Mouse (Mus musculus) adrenal gland, postnatal 14 days (tissue): ENCODE data around the gene Phlpp1. TPM values are rescaled to one million over a fixed set of nuclear protein-coding genes. Genes with fewer than 3 reads are reported as not detected.
A peak's percentile ranks its signal among the peaks of the same experiment; 100 is the strongest.

Source experiments
- DNase-seq: peaks from one replicate; pipeline ENCODE4 v3.0.0; 2021; ENCODE audit warnings: mixed read lengths
- long read RNA-seq, 2 experiments: library from polyadenylated mRNA; stranded (forward); transcript quantifications; one replicate each; pipeline ENCODE4 v2.0.0; 2021
- total RNA-seq: library from RNA; stranded (reverse); gene quantifications from 2 replicates; pipeline ENCODE4 v1.2.3, GENCODE M21; 2021

The Phlpp1 gene
- total RNA-seq: 19.3 and 19.4 TPM in 2 replicates
- long read RNA-seq, experiment 1, full-length matches to known transcripts: 2 of 2 reads
- long read RNA-seq, experiment 1, partial matches to known transcripts: 0 of 2 reads
- long read RNA-seq, experiment 1, other reads (novel, unspliced or antisense): 0 of 2 reads
- long read RNA-seq, experiment 2, full-length matches to known transcripts: 3 of 3 reads
- long read RNA-seq, experiment 2, partial matches to known transcripts: 0 of 3 reads
- long read RNA-seq, experiment 2, other reads (novel, unspliced or antisense): 0 of 3 reads

- DNase-seq: peak; percentile 100
Observed at GRCm38 (mm10) chr1:106171241-106172220, at the start of gene Phlpp1. Phlpp1 (plus strand) TSS chr1:106171752.

DNA sequence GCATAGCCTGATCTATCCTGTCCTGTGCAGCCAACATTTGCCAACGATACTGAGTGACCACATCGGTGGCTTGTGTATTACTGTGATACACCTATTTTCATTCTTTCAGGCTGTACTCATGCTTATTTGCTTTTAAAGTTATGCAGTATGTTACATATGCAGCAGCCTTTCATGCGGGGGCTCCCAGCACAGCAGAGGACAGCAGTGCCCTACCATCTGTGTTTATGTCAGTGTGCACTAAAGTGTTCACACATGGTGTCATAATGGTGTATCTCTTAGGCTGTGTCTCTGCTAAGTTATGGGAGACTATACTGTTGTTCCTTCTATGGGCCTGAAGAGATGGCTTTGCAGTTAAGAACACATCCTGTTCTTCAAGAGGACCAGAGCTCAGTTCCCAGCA lies 45.0 kb upstream of the Phlpp1 start:
- DNase-seq: no peak

- DNase-seq: no peak
Observed at GRCm38 (mm10) chr1:106131697-106132349, 39.7 kb upstream of the Phlpp1 start.

- no peak for DNase-seq
Observed at GRCm38 (mm10) chr1:106132350-106132700, 39.2 kb upstream of the Phlpp1 start.

DNA sequence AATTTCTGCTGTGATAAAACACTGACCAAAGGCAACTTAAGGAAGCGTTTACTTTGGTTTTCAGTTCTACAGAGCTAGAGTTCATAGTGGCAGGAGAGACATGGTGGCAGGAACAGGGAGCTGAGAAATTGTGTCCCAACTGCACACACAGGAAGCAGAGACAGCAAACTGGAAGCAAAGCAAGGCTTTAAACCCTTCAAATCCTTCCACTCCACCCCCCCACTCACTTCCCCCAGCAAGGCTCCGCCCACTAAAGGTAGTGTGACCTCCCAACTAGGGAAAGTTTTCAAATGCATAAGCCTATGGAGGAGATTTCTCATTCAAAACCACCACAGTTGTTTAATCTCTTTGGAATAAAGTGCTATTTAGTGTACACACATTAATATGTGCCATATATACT lies 32.9 kb upstream of the Phlpp1 start:
- DNase-seq: no peak

- no peak for DNase-seq
Observed at GRCm38 (mm10) chr1:106139137-106139536, 32.4 kb upstream of the Phlpp1 start.

- DNase-seq: no peak
Observed at GRCm38 (mm10) chr1:106142010-106142409, 29.5 kb upstream of the Phlpp1 start.

- DNase-seq: no peak
Observed at GRCm38 (mm10) chr1:106144534-106144933, 27.0 kb upstream of the Phlpp1 start.

GRCm38 (mm10) chr1:106145055-106145454 lies 26.5 kb upstream of the Phlpp1 start:
- DNase-seq: no peak

GRCm38 (mm10) chr1:106145565-106146190 lies 25.9 kb upstream of the Phlpp1 start:
- no peak for DNase-seq

DNA sequence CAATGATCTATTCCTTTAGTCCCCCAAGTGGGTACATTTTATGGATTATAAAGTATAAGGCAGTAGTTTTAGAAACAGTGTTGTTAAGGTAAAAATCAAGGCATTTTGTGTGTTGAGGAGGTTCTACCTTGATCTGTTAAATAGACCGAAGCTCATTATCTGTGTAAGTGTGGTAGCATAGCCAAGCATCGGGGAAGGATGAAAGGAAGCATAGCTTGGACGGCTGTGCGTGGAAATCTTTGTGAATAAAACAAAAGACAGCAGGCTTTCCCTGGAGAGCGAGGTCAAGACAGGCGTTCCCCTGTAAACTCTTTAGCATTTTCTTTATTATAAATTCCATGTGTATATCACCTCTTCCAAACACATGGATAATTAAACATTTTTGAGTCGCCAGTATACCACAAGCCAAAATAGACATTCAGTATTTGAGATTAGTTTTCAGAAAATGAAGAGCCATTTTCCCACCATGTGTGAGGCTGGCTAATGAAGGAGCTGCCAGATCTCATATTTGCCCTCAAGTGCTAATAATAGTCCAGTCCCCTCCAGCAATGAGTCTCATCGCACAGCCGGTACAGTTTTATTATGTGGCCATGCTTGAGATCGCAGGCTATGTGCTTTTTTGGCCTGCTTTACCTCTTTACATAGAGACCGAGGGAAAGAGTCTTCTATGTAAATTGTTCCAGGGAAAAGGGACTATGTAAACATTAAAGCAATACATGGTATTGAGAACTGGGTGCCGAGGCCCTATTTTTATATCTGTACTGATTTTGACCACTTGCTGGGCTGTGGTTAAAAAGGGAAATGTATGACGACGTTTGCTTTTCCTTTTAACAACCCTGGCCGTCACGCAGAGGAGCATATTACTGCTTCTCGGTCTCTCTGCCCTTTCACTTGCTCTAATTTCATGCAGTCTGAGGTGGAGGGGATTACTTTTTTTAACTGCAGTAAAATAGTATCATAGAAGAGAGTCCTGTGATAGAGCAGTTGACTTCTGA lies 22.9 kb upstream of the Phlpp1 start:
- no peak for DNase-seq

DNA sequence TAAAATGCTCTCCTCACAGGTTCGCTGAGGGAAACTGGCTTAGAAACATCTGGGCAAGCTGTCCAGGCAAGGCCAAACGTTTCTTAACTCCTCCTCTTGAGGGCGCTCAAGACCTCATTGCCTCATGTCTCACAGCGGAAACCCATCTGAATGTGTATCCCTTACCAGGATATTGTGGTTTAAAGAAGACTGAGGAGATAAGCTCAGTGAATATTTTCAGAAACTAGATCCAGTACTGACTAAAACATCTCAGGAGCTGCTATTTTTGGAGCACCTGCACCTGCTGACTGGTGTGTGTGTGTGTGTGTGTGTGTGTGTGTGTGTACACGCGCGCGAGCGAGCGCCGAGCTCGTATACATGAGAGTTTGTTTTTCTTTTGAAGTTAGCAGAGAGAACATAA lies 19.7 kb upstream of the Phlpp1 start:
- peak; percentile 52 for DNase-seq

- no peak for DNase-seq
Observed at GRCm38 (mm10) chr1:106152742-106153141, 18.8 kb upstream of the Phlpp1 start.

GRCm38 (mm10) chr1:106154590-106154989 lies 17.0 kb upstream of the Phlpp1 start:
- no peak for DNase-seq

DNA sequence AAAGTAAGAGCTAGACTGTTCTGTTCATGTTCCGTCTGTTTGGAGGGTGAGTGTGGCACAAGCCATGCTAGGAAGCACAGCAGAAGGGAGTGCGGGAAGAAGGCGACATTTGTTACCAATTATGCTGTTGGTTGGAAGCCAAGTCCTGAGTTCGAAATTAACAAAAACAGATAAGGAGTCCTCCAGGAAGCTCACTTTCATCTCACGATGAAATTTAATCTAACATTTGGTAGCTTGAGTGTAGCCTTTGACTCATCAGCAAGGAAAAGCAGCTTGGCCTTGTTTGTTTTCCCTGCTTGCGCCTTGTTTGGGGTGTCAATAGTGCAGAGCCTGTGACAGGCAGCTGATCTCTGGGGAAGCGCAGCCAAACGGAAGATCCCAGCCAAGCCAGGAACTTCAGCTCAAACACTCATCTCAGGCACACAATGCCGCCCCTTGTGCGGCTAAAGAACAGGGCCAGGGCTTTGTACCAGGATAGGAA lies 16.4 kb upstream of the Phlpp1 start:
- DNase-seq: no peak

DNA sequence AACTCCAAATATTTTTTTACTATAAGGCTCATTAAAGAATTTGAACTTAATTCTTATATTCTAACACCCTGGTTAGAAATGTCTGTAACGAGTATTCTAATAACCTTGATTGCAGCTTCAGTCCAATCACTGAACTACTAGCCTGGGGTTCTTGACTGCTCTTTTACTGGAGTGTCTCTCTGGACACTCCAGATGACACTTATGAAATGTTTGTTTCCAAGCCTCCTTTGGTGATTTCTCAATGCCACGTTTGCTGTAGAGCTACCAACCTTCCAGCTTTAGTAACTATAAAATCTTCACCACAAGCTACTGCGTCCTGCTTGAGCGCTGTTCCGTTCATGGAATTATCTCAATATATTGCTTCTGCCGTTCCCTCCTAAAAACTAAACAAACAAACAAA lies 15.8 kb upstream of the Phlpp1 start:
- DNase-seq: no peak

GRCm38 (mm10) chr1:106157961-106158515 lies 13.5 kb upstream of the Phlpp1 start:
- no peak for DNase-seq

- no peak for DNase-seq
Observed at GRCm38 (mm10) chr1:106159667-106160066, 11.9 kb upstream of the Phlpp1 start.

GRCm38 (mm10) chr1:106160916-106161315 lies 10.6 kb upstream of the Phlpp1 start:
- DNase-seq: no peak

- DNase-seq: no peak
Observed at GRCm38 (mm10) chr1:106162581-106162980, 9.0 kb upstream of the Phlpp1 start.

- DNase-seq: no peak
Observed at GRCm38 (mm10) chr1:106163401-106163800, 8.2 kb upstream of the Phlpp1 start.
